Mouse (Mus musculus) CH12.LX (cell line): Measurements from ENCODE around the gene Hist1h3a. TPM values are rescaled to one million over a fixed set of nuclear protein-coding genes. Genes with fewer than 3 reads are reported as not detected.

Experiments
- DNase-seq: peaks from one replicate; pipeline ENCODE4 v3.0.0-alpha.2; 2013; ENCODE audit errors: extremely low read depth
- H3K27ac ChIP-seq: 2 replicates; pipeline ENCODE4 v1.5.1; 2012; ENCODE audit warnings: low read depth, mild to moderate bottlenecking, control low read depth, moderate library complexity; ENCODE audit not compliant: insufficient read depth
- H3K27me3 ChIP-seq: replicated peaks from 2 replicates; pipeline ENCODE3; 2012; ENCODE audit warnings: inconsistent platforms
- H3K36me3 ChIP-seq, 2 experiments: replicated peaks in 1 of 2; 2 replicates each; pipeline versions ENCODE3 to v1.6.1; 2012; ENCODE audit warnings: inconsistent platforms in 1 of 2, low read length in 1 of 2, mild to moderate bottlenecking in 1 of 2, mixed read lengths in 1 of 2, moderate library complexity in 1 of 2; ENCODE audit not compliant: control insufficient read depth in 1 of 2, insufficient read depth in 1 of 2
- H3K4me1 ChIP-seq, 2 experiments: 2 replicates each; pipeline ENCODE4 v1.6.1; 2012; ENCODE audit warnings: inconsistent platforms in 1 of 2, moderate library complexity in 1 of 2; ENCODE audit not compliant: insufficient read depth in 2 of 2, control insufficient read depth in 1 of 2
- H3K4me2 ChIP-seq: 2 replicates; pipeline ENCODE4 v1.6.1; 2012; ENCODE audit warnings: low read depth, mild to moderate bottlenecking, control low read depth; ENCODE audit not compliant: poor library complexity, insufficient read depth, severe bottlenecking
- H3K4me3 ChIP-seq, 3 experiments: fragments of 150-350 bp in 1 of 3; sonication (generic) in 1 of 3; replicated peaks in 1 of 3; 2 replicates each; pipeline versions ENCODE3 to v1.5.1; 2011 to 2012; ENCODE audit warnings: low read depth in 2 of 3, low read length in 2 of 3, mild to moderate bottlenecking in 2 of 3, moderate library complexity in 2 of 3, control low read depth in 1 of 3, improper control_type of control experiment in 1 of 3, inconsistent platforms in 1 of 3, mixed read lengths in 1 of 3; ENCODE audit not compliant: poor library complexity in 1 of 3
- H3K79me2 ChIP-seq: replicated peaks from 2 replicates; pipeline ENCODE4 v1.6.1; 2012; ENCODE audit warnings: mild to moderate bottlenecking, moderate library complexity; ENCODE audit not compliant: control insufficient read depth, poor library complexity, insufficient read depth, severe bottlenecking; ENCODE audit errors: extremely low read depth
- H3K9ac ChIP-seq: 2 replicates; pipeline ENCODE4 v1.6.1; 2012; ENCODE audit warnings: low read depth, mild to moderate bottlenecking, control low read depth, moderate library complexity; ENCODE audit not compliant: insufficient read depth
- H3K9me3 ChIP-seq: replicated peaks from 2 replicates; pipeline ENCODE3; 2012; ENCODE audit warnings: low read length, inconsistent platforms, mixed read lengths
- BHLHE40 ChIP-seq: IDR thresholded peaks from 2 replicates; pipeline ENCODE4 v1.6.1; 2011; ENCODE audit warnings: mild to moderate bottlenecking, low read depth, low read length, improper control_type of control experiment
- CHD1 ChIP-seq: IDR thresholded peaks from 2 replicates; pipeline ENCODE4 v1.6.1; 2012; ENCODE audit warnings: low read depth, low read length, improper control_type of control experiment, inconsistent platforms
- CHD2 ChIP-seq: IDR thresholded peaks from 2 replicates; pipeline ENCODE4 v1.6.1; 2011; ENCODE audit warnings: low read length, improper control_type of control experiment
- CTCF ChIP-seq, 2 experiments: IDR thresholded peaks in 1 of 2; conservative IDR thresholded peaks in 1 of 2; 2 replicates each; pipeline ENCODE4 v1.5.1; 2011 to 2012; ENCODE audit warnings: low read depth in 2 of 2, low read length in 2 of 2, improper control_type of control experiment in 1 of 2, inconsistent platforms in 1 of 2, mild to moderate bottlenecking in 1 of 2, moderate library complexity in 1 of 2
- E2F4 ChIP-seq: IDR thresholded peaks from 2 replicates; pipeline ENCODE4 v1.6.1; 2011; ENCODE audit warnings: low read depth, low read length, improper control_type of control experiment; ENCODE audit not compliant: insufficient replicate concordance
- ELF1 ChIP-seq: IDR thresholded peaks from 2 replicates; pipeline ENCODE4 v1.6.1; 2014; ENCODE audit warnings: low read depth, mild to moderate bottlenecking, inconsistent platforms, low read length, improper control_type of control experiment
- ETS1 ChIP-seq: conservative IDR thresholded peaks from 2 replicates; pipeline ENCODE4 v1.6.1; 2012; ENCODE audit warnings: low read depth, mild to moderate bottlenecking, inconsistent platforms, low read length, improper control_type of control experiment, moderate library complexity
- GABPA ChIP-seq: IDR thresholded peaks from 2 replicates; pipeline ENCODE4 v1.6.1; 2012; ENCODE audit warnings: low read depth, low read length, improper control_type of control experiment, inconsistent platforms; ENCODE audit not compliant: insufficient replicate concordance
- HCFC1 ChIP-seq: IDR thresholded peaks from 2 replicates; pipeline ENCODE4 v1.6.1; 2012; ENCODE audit warnings: low read depth, mild to moderate bottlenecking, inconsistent platforms, low read length, improper control_type of control experiment
- IRF4 ChIP-seq: IDR thresholded peaks from 2 replicates; pipeline ENCODE4 v1.6.1; 2014; ENCODE audit warnings: low read depth, mild to moderate bottlenecking, inconsistent platforms, low read length, improper control_type of control experiment
- JUN ChIP-seq: IDR thresholded peaks from 2 replicates; pipeline ENCODE4 v1.6.1; 2011; ENCODE audit warnings: low read depth, mild to moderate bottlenecking, low read length, improper control_type of control experiment, moderate library complexity; ENCODE audit not compliant: insufficient read depth
- JUND ChIP-seq: conservative IDR thresholded peaks from 2 replicates; pipeline ENCODE4 v1.6.1; 2011; ENCODE audit warnings: low read depth, low read length, improper control_type of control experiment
- KAT2A ChIP-seq: IDR thresholded peaks from 2 replicates; pipeline ENCODE4 v1.6.1; 2012; ENCODE audit warnings: low read length, improper control_type of control experiment, inconsistent platforms; ENCODE audit not compliant: insufficient replicate concordance
- MAFK ChIP-seq: IDR thresholded peaks from 2 replicates; pipeline ENCODE4 v1.6.1; 2011; ENCODE audit warnings: low read length, improper control_type of control experiment; ENCODE audit not compliant: insufficient replicate concordance
- MAZ ChIP-seq: IDR thresholded peaks from 2 replicates; pipeline ENCODE4 v1.6.1; 2012; ENCODE audit warnings: low read depth, mild to moderate bottlenecking, inconsistent platforms, low read length, improper control_type of control experiment, moderate library complexity
- MEF2A ChIP-seq: IDR thresholded peaks from 2 replicates; pipeline ENCODE4 v1.6.1; 2014; ENCODE audit warnings: low read depth, mild to moderate bottlenecking, inconsistent platforms, low read length, improper control_type of control experiment, borderline replicate concordance
- MXI1 ChIP-seq: IDR thresholded peaks from 2 replicates; pipeline ENCODE4 v1.6.1; 2011; ENCODE audit warnings: mild to moderate bottlenecking, low read depth, low read length, improper control_type of control experiment
- MYC ChIP-seq: IDR thresholded peaks from 2 replicates; pipeline ENCODE4 v1.6.1; 2011; ENCODE audit warnings: low read depth, mild to moderate bottlenecking, improper control_type of control experiment, low read length
- NELFE ChIP-seq: IDR thresholded peaks from 2 replicates; pipeline ENCODE4 v1.6.1; 2011; ENCODE audit warnings: low read depth, low read length, improper control_type of control experiment
- NRF1 ChIP-seq: IDR thresholded peaks from 2 replicates; pipeline ENCODE4 v1.6.1; 2014; ENCODE audit warnings: low read depth, mild to moderate bottlenecking, inconsistent platforms, low read length, improper control_type of control experiment, moderate library complexity
- PAX5 ChIP-seq: IDR thresholded peaks from 2 replicates; pipeline ENCODE4 v1.6.1; 2012; ENCODE audit warnings: low read length, inconsistent platforms, mixed read lengths
- POLR2A ChIP-seq: IDR thresholded peaks from 2 replicates; pipeline ENCODE4 v1.6.1; 2011; ENCODE audit warnings: low read depth, mild to moderate bottlenecking, improper control_type of control experiment, low read length
- POLR2AphosphoS2 ChIP-seq: IDR thresholded peaks from 2 replicates; pipeline ENCODE4 v1.6.1; 2011; ENCODE audit warnings: low read depth, low read length, improper control_type of control experiment
- RAD21 ChIP-seq: IDR thresholded peaks from 2 replicates; pipeline ENCODE4 v1.6.1; 2011; ENCODE audit warnings: low read depth, mild to moderate bottlenecking, low read length, improper control_type of control experiment, moderate library complexity
- RCOR1 ChIP-seq: conservative IDR thresholded peaks from 2 replicates; pipeline ENCODE4 v1.6.1; 2012; ENCODE audit warnings: low read depth, mild to moderate bottlenecking, inconsistent platforms, low read length, improper control_type of control experiment
- SIN3A ChIP-seq: IDR thresholded peaks from 2 replicates; pipeline ENCODE4 v1.6.1; 2012; ENCODE audit warnings: low read length, improper control_type of control experiment, inconsistent platforms
- TBP ChIP-seq: conservative IDR thresholded peaks from 2 replicates; pipeline ENCODE4 v1.6.1; 2011; ENCODE audit warnings: low read depth, low read length, improper control_type of control experiment
- TCF12 ChIP-seq: IDR thresholded peaks from 2 replicates; pipeline ENCODE4 v1.6.1; 2014; ENCODE audit warnings: low read depth, mild to moderate bottlenecking, inconsistent platforms, low read length, improper control_type of control experiment
- UBTF ChIP-seq: IDR thresholded peaks from 2 replicates; pipeline ENCODE4 v1.6.1; 2012; ENCODE audit warnings: low read depth, mild to moderate bottlenecking, inconsistent platforms, low read length, improper control_type of control experiment, moderate library complexity
- USF1 ChIP-seq: IDR thresholded peaks from 2 replicates; pipeline ENCODE4 v1.6.1; 2014; ENCODE audit warnings: low read depth, mild to moderate bottlenecking, inconsistent platforms, low read length, improper control_type of control experiment
- USF2 ChIP-seq: conservative IDR thresholded peaks from 2 replicates; pipeline ENCODE4 v1.6.1; 2011; ENCODE audit warnings: low read depth, low read length, improper control_type of control experiment
- ZKSCAN1 ChIP-seq: IDR thresholded peaks from 2 replicates; pipeline ENCODE4 v1.6.1; 2012; ENCODE audit warnings: low read depth, inconsistent platforms, low read length, improper control_type of control experiment, borderline replicate concordance
- ZMIZ1 ChIP-seq: IDR thresholded peaks from 2 replicates; pipeline ENCODE4 v1.6.1; 2012; ENCODE audit warnings: low read depth, mild to moderate bottlenecking, inconsistent platforms, low read length, improper control_type of control experiment
- ZNF384 ChIP-seq: IDR thresholded peaks from 2 replicates; pipeline ENCODE4 v1.6.1; 2012; ENCODE audit warnings: low read depth, low read length, improper control_type of control experiment, inconsistent platforms
- dilution Hi-C: fragments of 300-500 bp; cut with MboI; formaldehyde crosslinking; loops from 2 replicates; pipeline ENCODE4 v1.14.3; 2020; ENCODE audit warnings: low sequenced_read_pairs; ENCODE audit not compliant: extremely low pct_unique_long_range_greater_than_20kb, extremely low pct_ligation_motif_present
- in situ Hi-C: fragments of 300-500 bp; cut with MboI; formaldehyde crosslinking; loops from 3 replicates; pipeline ENCODE4 v1.14.3; 2019; ENCODE audit warnings: low sequenced_read_pairs, low pct_ligation_motif_present, low pct_unique_long_range_greater_than_20kb, mixed read lengths
- polyA plus RNA-seq: library from polyadenylated mRNA; unstranded; fragments of >175 nt; gene quantifications from 2 replicates; pipeline ENCODE4 v1.2.1, GENCODE M21; 2012; ENCODE audit warnings: low read depth; ENCODE audit not compliant: insufficient read length
- total RNA-seq, 2 experiments: library from RNA; depleted of rRNA; stranded (reverse); fragments of 300-350 nt in 1 of 2; fragments of >200 nt in 1 of 2; gene quantifications; 2 replicates each; pipeline ENCODE4 v1.2.3; 2012 to 2014

The Hist1h3a gene
- total and polyA plus RNA-seq, 3 experiments: 3.2 to 1,392 (median 78.5) TPM

DNA sequence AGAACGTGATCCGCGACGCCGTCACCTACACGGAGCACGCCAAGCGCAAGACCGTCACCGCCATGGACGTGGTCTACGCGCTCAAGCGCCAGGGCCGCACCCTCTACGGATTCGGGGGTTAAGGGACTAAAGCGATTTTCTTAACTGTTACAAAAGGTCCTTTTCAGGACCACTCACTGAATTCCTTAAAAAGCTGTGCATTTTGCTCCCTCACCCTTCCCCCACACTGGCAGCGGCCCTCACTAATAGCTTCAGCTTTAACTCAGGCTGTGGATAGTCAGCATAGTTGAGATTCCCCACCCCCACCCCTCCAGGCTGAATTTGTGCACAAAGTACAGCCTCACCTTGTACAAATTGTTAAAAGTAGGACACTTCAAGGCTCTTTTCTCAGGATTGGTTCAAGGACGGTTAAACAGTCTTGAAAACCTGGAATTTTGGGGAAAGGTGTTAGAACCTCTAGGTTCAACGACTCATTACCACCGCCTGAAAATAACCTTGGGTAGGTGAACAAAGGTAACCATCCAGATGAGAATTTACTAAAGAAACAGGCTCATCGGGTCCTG lies 4.9 kb downstream of the Hist1h3a start:
- Histone ChIP-seq H3K9ac (peak overlapping the region; percentile 90), H3K4me3 (peak overlapping the region; percentile 1 to 51 (median 35)), H3K36me3 (no peaks in the 10 kb centered on the region), H3K27me3 (no peaks in the 10 kb centered on the region), H3K4me2 (peak overlapping the region; percentile 98), H3K9me3 (no peaks in the 10 kb centered on the region), H3K79me2 (no peaks in the 10 kb centered on the region), H3K4me1 (peaks cover 3 to 44% of the 10 kb centered on the region in 2 experiments; a peak in 3 of 4 replicates), H3K27ac (peak overlapping the region; percentile 86)
- in situ Hi-C loops: loop anchor here (25.0 kb wide), 1 partner anchor 1720 kb away; the partner anchor contains the start of genes Hist1h2ag, Hist1h2ah, Hist1h2bj and Hist1h2bk
- DNase-seq: no peak
- dilution Hi-C loops: no loop called here
- TF ChIP-seq USF2 (no peak), MYC (no peak), MEF2A (peak; percentile 11; the same call in 1 of the 2 replicates), USF1 (no peak), UBTF (peak; percentile 93), HCFC1 (no peak), CTCF (conservative IDR thresholded peaks at IDR 0.05 in 1 of 2, IDR thresholded peaks at IDR 0.05 in 1 of 2; ENCODE audit: low read depth in 2 of 2, low read length in 2 of 2) (no peak), CHD2 (peak; percentile 89), MXI1 (no peak; the same call in 1 of the 2 replicates), GABPA (no peak), NRF1 (0 out of 2 replicates have a peak, but pooled peaks have one; percentile 13), BHLHE40 (peak; percentile 37; the same call in 1 of the 2 replicates), ZKSCAN1 (no peak), POLR2AphosphoS2 (peak; percentile 100), SIN3A (peak; percentile 76; the same call in 1 of the 2 replicates), RAD21 (no peak), JUN (no peak), IRF4 (peak; percentile 4; the same call in 1 of the 2 replicates), NELFE (peak; percentile 95), POLR2A (peak; percentile 98), MAFK (no peak), ETS1 (0 out of 2 replicates have a peak, but pooled peaks have one; percentile 19), ZNF384 (no peak), ZMIZ1 (peak; percentile 100), TBP (no peak), JUND (no peak), ELF1 (no peak), RCOR1 (peak; percentile 43), PAX5 (no peak), E2F4 (no peak), TCF12 (peak; percentile 24; the same call in 1 of the 2 replicates), MAZ (peak; percentile 54; the same call in 1 of the 2 replicates), CHD1 (peak; percentile 92; the same call in 1 of the 2 replicates), KAT2A (no peak)
